Mouse (Mus musculus) cerebellum, postnatal 36 days (tissue): ENCODE results near the gene Cyb5r1.

ENCODE experiments used
- DNase-seq, 2 experiments: peaks; one replicate each; pipeline ENCODE4 v3.0.0; 2021 to 2022; ENCODE audit warnings: mixed read lengths in 2 of 2

Gene Cyb5r1

DNA sequence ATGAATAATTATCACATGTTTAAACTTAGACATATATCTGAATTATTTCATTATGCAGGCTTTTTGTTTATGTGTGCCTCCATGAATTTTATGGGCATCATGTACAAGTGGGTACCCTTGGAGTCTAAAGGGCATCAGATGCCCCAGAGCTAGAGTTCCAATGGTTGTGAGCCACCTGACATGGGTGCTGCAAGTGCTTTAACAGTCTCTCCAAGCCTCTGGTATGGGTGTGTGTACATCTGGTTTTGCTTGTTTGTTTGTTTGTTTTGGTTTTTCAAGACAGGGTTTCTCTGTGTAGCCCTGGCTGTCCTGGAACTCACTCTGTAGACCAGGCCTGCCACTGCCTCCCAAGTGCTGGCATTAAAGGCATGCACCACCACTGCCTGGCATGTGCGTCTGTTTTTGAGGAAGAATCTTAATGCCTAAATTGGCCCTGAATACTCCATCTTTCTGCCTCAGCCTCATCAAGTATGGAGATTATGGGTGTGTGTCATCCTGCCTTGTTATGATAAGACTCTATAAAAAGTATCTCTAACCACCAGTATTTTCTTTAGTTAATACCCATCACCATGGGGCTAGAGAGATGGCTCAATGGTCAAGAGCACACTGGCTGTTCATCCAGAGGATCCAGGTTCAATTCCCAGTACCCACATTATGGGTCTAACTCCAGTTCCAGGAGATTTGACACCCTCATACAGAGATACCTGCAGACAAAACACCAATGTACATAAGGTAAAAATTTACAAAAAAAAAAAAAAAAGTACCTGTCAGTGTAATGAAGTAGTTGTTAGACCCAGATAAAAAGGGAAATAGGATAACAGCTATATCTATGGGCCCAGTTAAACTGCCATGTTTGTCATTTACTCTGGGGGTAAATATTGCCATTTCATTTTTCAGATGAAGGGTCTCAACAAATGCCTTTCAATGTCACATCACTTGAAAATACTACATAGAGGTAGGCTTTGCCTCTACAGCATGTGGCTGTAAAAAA is 55.2 kb downstream of the Cyb5r1 start:
- DNase-seq, result no peak
